Mouse (Mus musculus): ENCODE results near the gene Fbxo31.

The Fbxo31 gene

GRCm38 (mm10) chr8:121550056-121550455, 28.6 kb downstream of the Fbxo31 start:
- no peak for DNase-seq

- DNase-seq, result peak; percentile 69
Observed at GRCm38 (mm10) chr8:121547132-121547531, 31.5 kb downstream of the Fbxo31 start.

GRCm38 (mm10) chr8:121544936-121545335, 33.7 kb downstream of the Fbxo31 start:
- no peak for DNase-seq

GRCm38 (mm10) chr8:121544276-121544785, 34.3 kb downstream of the Fbxo31 start, which contains the start of gene 1700018B08Rik:
Gene 1700018B08Rik, minus strand, starts transcription at chr8:121544320.
- no peak for DNase-seq

GRCm38 (mm10) chr8:121542901-121543300, 35.7 kb downstream of the Fbxo31 start:
- DNase-seq, result no peak

GRCm38 (mm10) chr8:121541862-121542261, 36.7 kb downstream of the Fbxo31 start:
- no peak for DNase-seq

GRCm38 (mm10) chr8:121532381-121532780, 46.2 kb downstream of the Fbxo31 start:
- DNase-seq, result no peak

- no peak for DNase-seq
Observed at GRCm38 (mm10) chr8:121530639-121531038, 48.0 kb downstream of the Fbxo31 start.

GRCm38 (mm10) chr8:121528790-121529189, 49.8 kb downstream of the Fbxo31 start:
- DNase-seq, result no peak

GRCm38 (mm10) chr8:121527751-121528150, 50.9 kb downstream of the Fbxo31 start:
- DNase-seq, result no peak

- no peak for DNase-seq
Observed at GRCm38 (mm10) chr8:121526811-121527550, 51.6 kb downstream of the Fbxo31 start.

GRCm38 (mm10) chr8:121525111-121525818, 53.3 kb downstream of the Fbxo31 start:
- DNase-seq, result no peak

GRCm38 (mm10) chr8:121513429-121513828, 65.2 kb downstream of the Fbxo31 start:
- DNase-seq, result peak; percentile 60

- no peak for DNase-seq
Observed at GRCm38 (mm10) chr8:121511751-121512150, 66.9 kb downstream of the Fbxo31 start.

Data from right cerebral cortex, adult 18-20 months (tissue).